Mouse (Mus musculus) bone marrow, adult 2 months (tissue): ENCODE results near the gene Efna2. TPM values are rescaled to one million over a fixed set of nuclear protein-coding genes. Genes with fewer than 3 reads are reported as not detected.

Experiments used
- H3K27ac ChIP-seq: fragments of 200-500 bp; 2 replicates; pipeline ENCODE4 v1.5.1; 2012; ENCODE audit warnings: low read depth, mild to moderate bottlenecking, control low read depth, inconsistent platforms, low read length; ENCODE audit not compliant: control insufficient read depth, poor library complexity, insufficient read depth
- H3K4me1 ChIP-seq: fragments of 200-500 bp; 2 replicates; pipeline ENCODE4 v1.6.1; 2011; ENCODE audit warnings: low read length; ENCODE audit not compliant: control insufficient read depth, insufficient read depth
- H3K4me3 ChIP-seq: fragments of 200-500 bp; replicated peaks from 2 replicates; pipeline ENCODE3; 2011; ENCODE audit warnings: mild to moderate bottlenecking, low read depth, low read length, control low read depth; ENCODE audit not compliant: control insufficient read depth
- CTCF ChIP-seq: fragments of 200-500 bp; IDR thresholded peaks from 2 replicates; pipeline ENCODE4 v1.5.1; 2011; ENCODE audit warnings: low read length, control low read depth; ENCODE audit not compliant: control insufficient read depth, insufficient read depth
- POLR2A ChIP-seq: fragments of 200-500 bp; IDR thresholded peaks from 2 replicates; pipeline ENCODE4 v1.6.1; 2011; ENCODE audit warnings: low read depth, mild to moderate bottlenecking, control low read depth, low read length, borderline replicate concordance; ENCODE audit not compliant: control insufficient read depth
- WGBS: fragments of 180-500 bp; shearing (Covaris S2); methylation state at CpG from one replicate; pipeline ENCODE4 v1.1.7; 2018; 5-methylcytosine and 5-hydroxymethylcytosine counted together
- polyA plus RNA-seq: library from polyadenylated mRNA; stranded (reverse); fragments of >200 nt; gene quantifications from 2 replicates; pipeline ENCODE4 v1.2.4, GENCODE M21; 2011; ENCODE audit warnings: low replicate concordance; ENCODE audit not compliant: missing spikeins, insufficient read depth, insufficient read length

Gene Efna2
- polyA plus RNA-seq, 1 experiment = 0.70 TPM

GRCm38 (mm10) chr10:80156002-80156751 lies 23.1 kb upstream of the Efna2 start:
- WGBS = 81% methylated on average over 29 of the region's 29 CpGs
- TF ChIP-seq POLR2A = 0 out of 2 replicates have a peak, but pooled peaks have one; percentile 12
- TF ChIP-seq CTCF = no peak
- no peak overlapping the region for H3K4me3 ChIP-seq
- peaks cover 11% of the 10 kb centered on the region for H3K4me1 ChIP-seq
- peak overlapping the region; percentile 30; the same call in 1 of the 2 replicates for H3K27ac ChIP-seq

GRCm38 (mm10) chr10:80156752-80157053 lies 22.6 kb upstream of the Efna2 start:
- Histone ChIP-seq H3K4me1 (peaks cover 14% of the 10 kb centered on the region), H3K27ac (peak overlapping the region; percentile 30; the same call in 1 of the 2 replicates), H3K4me3 (no peak overlapping the region)
- WGBS = 85% methylated on average over 7 of the region's 7 CpGs
- no peak for TF ChIP-seq POLR2A
- TF ChIP-seq CTCF = no peak

GRCm38 (mm10) chr10:80157141-80157929 lies 21.9 kb upstream of the Efna2 start:
- TF ChIP-seq CTCF = no peak
- no peak for TF ChIP-seq POLR2A
- H3K4me3 ChIP-seq = no peak overlapping the region
- H3K4me1 ChIP-seq = peaks cover 16% of the 10 kb centered on the region
- peak overlapping the region; percentile 13; the same call in 1 of the 2 replicates for H3K27ac ChIP-seq
- WGBS = 73% methylated on average over 15 of the region's 15 CpGs

GRCm38 (mm10) chr10:80158307-80158986 lies 20.8 kb upstream of the Efna2 start:
- Histone ChIP-seq H3K4me1 (peaks cover 22% of the 10 kb centered on the region), H3K4me3 (peak overlapping the region; percentile 43), H3K27ac (peak overlapping the region; percentile 95)
- TF ChIP-seq POLR2A (peak; percentile 79), CTCF (no peak)
- 1% methylated on average over 18 of the region's 18 CpGs for WGBS

- WGBS = 7% methylated on average over 12 of the region's 12 CpGs
Measured at GRCm38 (mm10) chr10:80159021-80159560, 20.2 kb upstream of the Efna2 start.

GRCm38 (mm10) chr10:80159561-80160454 lies 19.5 kb upstream of the Efna2 start:
- Histone ChIP-seq H3K4me1 (peaks cover 28% of the 10 kb centered on the region), H3K4me3 (peak overlapping the region; percentile 78), H3K27ac (peak overlapping the region; percentile 95)
- TF ChIP-seq POLR2A = peak; percentile 14; the same call in 1 of the 2 replicates
- no peak for TF ChIP-seq CTCF
- under 1% methylated on average over 55 of the region's 55 CpGs for WGBS

More at GRCm38 (mm10) chr10:80159021-80159560, 20.2 kb upstream of the Efna2 start:
- TF ChIP-seq POLR2A (peak; percentile 33; the same call in 1 of the 2 replicates), CTCF (no peak)
- Histone ChIP-seq H3K27ac (peak overlapping the region; percentile 95), H3K4me1 (peaks cover 25% of the 10 kb centered on the region), H3K4me3 (peak overlapping the region; percentile 78)

GRCm38 (mm10) chr10:80160455-80161371 lies 18.6 kb upstream of the Efna2 start:
- Histone ChIP-seq H3K4me3 (peak overlapping the region; percentile 25), H3K4me1 (peaks cover 27% of the 10 kb centered on the region), H3K27ac (peak overlapping the region; percentile 84)
- WGBS = 3% methylated on average over 33 of the region's 33 CpGs
- TF ChIP-seq POLR2A = 0 out of 2 replicates have a peak, but pooled peaks have one; percentile 32
- TF ChIP-seq CTCF = no peak
